Mouse (Mus musculus) forebrain, embryonic 12.5 days (tissue): ENCODE data around the gene Gm20532. TPM values are rescaled to one million over a fixed set of nuclear protein-coding genes. Genes with fewer than 3 reads are reported as not detected.
"Not testable (repeated sequence)": the region's sequence is repeated elsewhere in the genome, so short reads cannot be mapped to it uniquely, and the experiment has no call there.

Source experiments
- ATAC-seq: fragments of 200-750 bp; cut with Nextera tagmentation; 2 replicates; pipeline ENCODE4 v1.8.0; 2017; ENCODE audit warnings: moderate TSS enrichment; ENCODE audit not compliant: low FRiP score
- H3K27ac ChIP-seq: fragments of 300-500 bp; sonication (generic); 2 replicates; pipeline ENCODE4 v1.5.1; 2016; ENCODE audit warnings: mild to moderate bottlenecking
- H3K27me3 ChIP-seq: fragments of 300-500 bp; sonication (generic); 2 replicates; pipeline ENCODE4 v1.6.1; 2016; ENCODE audit warnings: mild to moderate bottlenecking
- H3K36me3 ChIP-seq: fragments of 300-500 bp; sonication (generic); replicated peaks from 2 replicates; pipeline ENCODE4 v1.6.1; 2016; ENCODE audit warnings: mild to moderate bottlenecking
- H3K4me1 ChIP-seq: fragments of 300-500 bp; sonication (generic); 2 replicates; pipeline ENCODE4 v1.6.1; 2016
- H3K4me2 ChIP-seq: fragments of 300-500 bp; sonication (generic); 2 replicates; pipeline ENCODE4 v1.6.1; 2016; ENCODE audit warnings: mild to moderate bottlenecking, moderate library complexity
- H3K4me3 ChIP-seq: fragments of 300-500 bp; sonication (generic); replicated peaks from 2 replicates; pipeline ENCODE4 v1.5.1; 2016; ENCODE audit warnings: mild to moderate bottlenecking
- H3K9ac ChIP-seq: fragments of 300-500 bp; sonication (generic); 2 replicates; pipeline ENCODE4 v1.6.1; 2016; ENCODE audit warnings: mild to moderate bottlenecking
- H3K9me3 ChIP-seq: fragments of 300-500 bp; sonication (generic); 2 replicates; pipeline ENCODE4 v1.6.1; 2016
- whole genome bisulfite sequencing: fragments of 180-500 bp; shearing (Covaris S2); methylation state at CpG from one replicate; pipeline ENCODE4 v1.1.7; 2016; 5-methylcytosine and 5-hydroxymethylcytosine counted together
- polyA plus RNA-seq: library from polyadenylated mRNA; unstranded; fragments of >200 nt; fragmentation: Nextera tagmentation; extraction: Ambion mirVana; gene quantifications from 2 replicates; pipeline ENCODE4 v1.2.1, GENCODE M21; 2016

Gm20532 gene
- polyA plus RNA-seq, 1 experiment from 2014 or later, result not detected

DNA sequence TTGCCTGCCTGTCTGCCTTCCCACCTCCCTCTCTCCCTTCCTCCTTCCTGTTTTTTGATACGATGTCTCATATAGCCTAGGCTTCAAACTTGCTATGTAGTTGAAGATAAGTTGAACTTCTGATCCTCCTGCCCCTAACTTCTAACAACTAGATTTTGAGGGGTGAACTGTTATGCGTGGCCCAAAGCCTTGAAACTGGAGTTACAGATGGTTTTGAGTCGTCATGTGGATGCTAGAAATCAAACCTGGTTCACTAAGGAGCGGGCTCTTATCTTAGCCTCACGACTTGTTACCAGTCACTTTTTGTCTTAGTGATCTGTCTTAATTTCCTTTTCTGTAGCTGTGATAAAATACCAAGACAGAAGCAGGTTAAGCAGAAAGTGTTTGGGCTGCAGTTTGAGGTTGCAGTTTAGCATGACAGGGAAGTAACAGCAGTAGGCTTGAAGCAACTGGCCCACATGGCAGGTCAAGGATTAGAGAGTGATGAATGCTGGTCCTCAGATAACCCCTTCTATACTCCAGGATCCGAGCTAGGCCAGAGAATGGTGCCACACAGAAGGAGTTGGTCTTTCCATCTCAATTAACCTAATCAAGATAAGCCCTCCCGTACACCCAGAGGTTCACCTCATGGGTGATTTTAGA is 54.7 kb downstream of the Gm20532 start:
- H3K4me2 ChIP-seq, result no peak overlapping the region
- no peak overlapping the region for H3K27ac ChIP-seq
- 85% methylated on average over 7 of the region's 7 CpGs for WGBS
- H3K4me3 ChIP-seq, result no peak overlapping the region
- H3K9me3 ChIP-seq, result no peaks in the 10 kb centered on the region
- no peak for ATAC-seq
- peaks cover 21% of the 10 kb centered on the region for H3K4me1 ChIP-seq
- peaks cover 25% of the 10 kb centered on the region for H3K36me3 ChIP-seq
- H3K9ac ChIP-seq, result no peak overlapping the region
- H3K27me3 ChIP-seq, result no peaks in the 10 kb centered on the region

DNA sequence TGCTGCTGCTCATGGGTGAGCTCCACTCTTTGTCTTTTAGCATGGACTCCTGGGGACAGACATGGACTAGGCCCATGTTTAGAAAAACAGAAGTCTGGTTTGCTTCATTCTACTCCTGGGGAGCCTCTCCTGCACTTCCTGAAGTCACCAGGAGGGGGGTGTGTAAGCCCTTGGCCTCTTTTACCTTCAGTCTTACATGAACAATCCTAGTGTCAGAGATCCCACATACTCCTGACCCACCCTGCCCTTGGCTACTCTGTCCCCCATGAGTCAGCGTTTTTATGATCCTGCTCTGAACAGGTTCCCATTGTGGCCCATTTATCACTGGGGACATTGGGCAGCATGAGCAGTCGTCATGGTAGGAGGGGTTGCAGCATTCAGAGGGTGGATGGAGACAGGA is 57.5 kb downstream of the Gm20532 start:
- Histone ChIP-seq H3K9me3 (no peaks in the 10 kb centered on the region), H3K4me2 (no peak overlapping the region), H3K27me3 (no peaks in the 10 kb centered on the region), H3K4me1 (peaks cover 4% of the 10 kb centered on the region), H3K27ac (no peak overlapping the region), H3K9ac (no peak overlapping the region), H3K36me3 (no peaks in the 10 kb centered on the region), H3K4me3 (no peak overlapping the region)
- WGBS, result 66% methylated on average over 2 of the region's 2 CpGs
- no peak for ATAC-seq

DNA sequence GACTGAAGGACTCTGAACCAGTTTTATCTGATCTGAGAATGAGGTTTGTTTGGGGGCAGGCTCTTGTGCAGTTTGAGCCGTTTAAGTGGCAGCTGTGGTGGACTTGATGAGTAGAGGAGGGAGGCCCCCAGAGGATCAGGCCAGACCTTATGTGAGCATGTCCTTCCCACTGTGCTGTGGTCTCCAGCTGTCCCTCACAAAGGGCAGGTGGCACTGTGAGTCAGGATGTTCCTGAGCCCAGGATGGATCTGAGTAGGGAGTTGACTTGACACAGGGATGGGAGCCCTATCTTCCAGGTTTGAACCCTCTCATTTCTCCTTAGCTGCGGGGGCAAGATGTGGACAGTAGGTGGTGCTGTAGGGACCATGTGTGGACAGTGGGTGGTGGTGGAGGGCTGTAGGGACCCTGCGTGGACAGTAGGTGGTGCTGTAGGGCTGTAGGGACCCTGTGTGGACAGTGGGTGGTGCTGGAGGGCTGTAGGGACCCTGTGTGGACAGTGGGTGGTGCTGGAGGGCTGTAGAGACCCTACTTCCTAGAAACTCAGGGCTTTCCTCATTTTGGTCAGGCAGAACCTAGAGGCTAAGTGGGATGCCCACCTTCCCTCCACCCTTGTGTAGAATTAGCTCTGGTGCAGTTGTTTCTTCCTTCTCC is 60.3 kb downstream of the Gm20532 start:
- Histone ChIP-seq H3K9ac (no peak overlapping the region), H3K4me3 (no peak overlapping the region), H3K27me3 (no peaks in the 10 kb centered on the region), H3K27ac (no peak overlapping the region), H3K36me3 (no peaks in the 10 kb centered on the region), H3K4me1 (no peaks in the 10 kb centered on the region), H3K4me2 (no peak overlapping the region), H3K9me3 (no peaks in the 10 kb centered on the region)
- peak; percentile 94 for ATAC-seq
- WGBS, result 32% methylated on average over 3 of the region's 3 CpGs

DNA sequence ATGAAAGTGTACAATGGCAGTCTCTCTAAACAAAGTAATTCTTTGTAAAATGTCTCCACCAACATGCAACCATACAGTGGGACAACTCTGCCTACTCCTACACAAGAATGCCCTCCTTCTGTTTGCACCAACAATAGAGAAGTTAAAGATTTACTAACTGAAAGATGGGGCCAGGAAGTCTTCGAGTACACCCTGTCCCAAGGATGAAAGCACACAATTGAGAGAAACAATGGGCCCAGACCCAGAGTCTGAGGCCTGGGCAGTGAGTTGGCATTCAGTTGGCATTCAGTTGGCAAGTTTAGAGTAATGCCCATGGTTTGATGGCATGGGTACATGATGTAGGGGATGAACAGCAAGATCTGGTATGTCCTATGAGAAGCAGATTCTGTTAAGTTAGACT is 68.2 kb downstream of the Gm20532 start:
- WGBS, result 73% methylated on average over 1 of the region's 1 CpGs
- Histone ChIP-seq H3K4me3 (no peak overlapping the region), H3K9me3 (no peaks in the 10 kb centered on the region), H3K27me3 (no peaks in the 10 kb centered on the region), H3K4me1 (no peaks in the 10 kb centered on the region), H3K36me3 (no peaks in the 10 kb centered on the region), H3K9ac (no peak overlapping the region), H3K4me2 (no peak overlapping the region), H3K27ac (no peak overlapping the region)
- no peak for ATAC-seq

DNA sequence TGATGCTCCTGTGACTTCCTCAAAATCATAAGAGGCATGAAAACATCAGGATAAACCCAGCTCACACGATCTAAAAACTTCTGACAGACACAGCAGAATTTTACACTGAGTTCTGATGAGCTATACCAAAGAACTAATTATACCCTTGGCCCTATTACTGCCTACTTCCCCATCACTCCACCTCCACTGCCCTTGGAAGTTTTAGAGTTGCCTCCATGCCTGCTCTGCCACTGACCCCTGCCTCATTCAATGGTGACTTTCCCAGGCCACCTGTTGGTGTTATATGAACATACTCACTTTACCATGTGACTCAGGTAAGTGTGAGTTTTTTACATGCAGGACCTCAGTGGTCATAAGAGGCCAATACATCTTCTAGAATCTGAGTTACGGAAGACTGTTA is 71.0 kb downstream of the Gm20532 start:
- Histone ChIP-seq H3K27me3 (0 out of 2 replicates have a peak, but pooled peaks cover 8% of the 10 kb centered on the region), H3K4me1 (peaks cover 6% of the 10 kb centered on the region; the same call in 1 of the 2 replicates), H3K4me3 (no peak overlapping the region), H3K27ac (no peak overlapping the region), H3K36me3 (no peaks in the 10 kb centered on the region), H3K9ac (no peak overlapping the region), H3K4me2 (no peak overlapping the region), H3K9me3 (no peaks in the 10 kb centered on the region)
- no peak for ATAC-seq
- 84% methylated on average over 2 of the region's 2 CpGs for WGBS

DNA sequence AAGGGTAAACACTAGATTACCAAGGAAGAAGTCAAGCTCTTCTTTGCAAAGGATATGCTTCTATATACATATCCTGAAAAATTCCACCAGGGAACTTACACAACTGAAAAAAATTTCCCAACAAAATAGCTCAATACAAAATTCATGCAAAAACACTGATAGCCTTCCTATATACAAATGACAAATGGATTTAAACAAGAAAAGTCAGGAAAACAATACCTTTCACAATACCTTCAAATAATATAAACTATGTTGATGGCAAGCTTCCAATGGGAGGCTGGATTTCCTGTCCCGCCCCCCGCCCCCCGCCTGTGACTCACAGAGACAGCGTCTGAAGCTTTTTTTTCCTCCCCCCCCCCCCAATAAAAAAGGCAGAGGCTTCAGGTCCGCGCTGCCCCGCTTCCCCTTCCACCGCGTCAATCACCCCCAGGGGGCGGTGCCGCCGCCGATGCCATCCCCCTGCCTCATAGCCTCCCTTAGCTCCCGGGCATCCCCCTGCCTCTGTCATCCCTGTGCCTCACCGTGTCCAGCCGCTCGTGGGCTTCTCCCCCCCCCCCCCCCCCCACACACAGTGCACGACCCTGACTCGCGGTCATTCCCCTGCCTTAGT is 74.8 kb downstream of the Gm20532 start:
- H3K4me2 ChIP-seq, result peak overlapping the region; percentile 60
- H3K9me3 ChIP-seq, result no peaks in the 10 kb centered on the region
- H3K4me3 ChIP-seq, result peak overlapping the region; percentile 33
- 0 out of 2 replicates have a peak, but pooled peaks cover 11% of the 10 kb centered on the region for H3K27me3 ChIP-seq
- no peak for ATAC-seq
- H3K36me3 ChIP-seq, result no peaks in the 10 kb centered on the region
- WGBS, result 5% methylated on average over 5 of the region's 20 CpGs
- H3K9ac ChIP-seq, result peak overlapping the region; percentile 29; the same call in 1 of the 2 replicates
- peaks cover 6% of the 10 kb centered on the region; the same call in 1 of the 2 replicates for H3K4me1 ChIP-seq
- H3K27ac ChIP-seq, result no peak overlapping the region

DNA sequence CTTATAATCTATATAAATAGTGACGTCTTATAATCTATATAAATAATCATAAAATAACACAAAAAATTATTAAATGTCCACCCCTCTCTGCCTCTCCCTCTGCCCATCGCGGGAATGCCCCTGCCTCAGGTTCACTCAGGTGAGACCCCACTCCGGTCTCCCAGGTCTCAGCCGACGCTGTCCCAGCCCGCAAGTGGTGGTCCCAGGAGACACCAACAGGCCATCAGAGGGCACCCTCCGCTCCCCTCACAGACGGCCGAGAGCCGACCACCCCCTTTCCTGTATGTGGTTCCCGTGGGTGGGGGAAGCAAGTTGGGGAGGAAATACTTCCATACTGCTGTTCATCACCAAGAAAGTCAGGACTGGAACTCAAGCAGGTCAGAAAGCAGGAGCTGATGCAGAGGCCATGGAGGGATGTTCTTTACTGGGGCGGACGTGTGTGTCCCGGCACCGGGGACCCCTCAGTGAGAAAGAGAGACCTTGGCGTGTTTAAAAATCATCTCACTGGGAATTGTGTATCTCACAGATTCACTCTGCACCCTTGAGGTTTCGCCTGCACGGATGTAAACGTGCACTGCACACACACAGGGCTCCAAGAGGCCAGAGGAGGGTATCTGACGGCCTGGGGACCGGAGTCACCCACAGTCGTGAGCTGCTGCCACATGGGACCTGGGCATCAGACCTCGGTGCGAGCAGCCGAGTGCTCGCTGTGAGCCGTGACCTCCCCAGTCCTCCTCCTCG is 75.5 kb downstream of the Gm20532 start:
- peak overlapping the region; percentile 60 for H3K4me2 ChIP-seq
- H3K9me3 ChIP-seq, result no peaks in the 10 kb centered on the region
- H3K4me3 ChIP-seq, result peak overlapping the region; percentile 33
- 50% methylated on average over 29 of the region's 29 CpGs for WGBS
- H3K27ac ChIP-seq, result no peak overlapping the region
- 0 out of 2 replicates have a peak, but pooled peaks cover 11% of the 10 kb centered on the region for H3K27me3 ChIP-seq
- H3K36me3 ChIP-seq, result no peaks in the 10 kb centered on the region
- H3K4me1 ChIP-seq, result peaks cover 6% of the 10 kb centered on the region; the same call in 1 of the 2 replicates
- H3K9ac ChIP-seq, result peak overlapping the region; percentile 29; the same call in 1 of the 2 replicates
- no peak for ATAC-seq

DNA sequence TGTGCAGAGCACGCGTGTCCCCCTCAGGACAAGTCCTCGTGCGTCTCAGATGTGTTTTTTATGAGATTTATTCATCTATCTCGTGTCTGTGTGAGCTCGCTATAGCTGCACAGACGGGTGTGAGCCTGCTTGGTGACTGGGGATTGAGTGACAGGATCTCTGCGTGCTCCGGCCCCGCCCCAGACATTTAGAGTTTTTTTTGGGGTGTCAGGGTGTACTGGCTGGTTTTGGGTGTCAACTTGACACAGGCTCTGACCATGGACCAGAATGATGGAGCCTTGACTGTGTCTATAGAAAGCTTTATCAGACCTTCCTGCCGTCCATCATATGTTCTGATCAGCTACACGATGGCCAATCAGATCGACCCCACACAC is 76.1 kb downstream of the Gm20532 start:
- H3K36me3 ChIP-seq, result no peaks in the 10 kb centered on the region
- H3K9ac ChIP-seq, result no peak overlapping the region
- WGBS, result 84% methylated on average over 13 of the region's 13 CpGs
- H3K27me3 ChIP-seq, result 0 out of 2 replicates have a peak, but pooled peaks cover 11% of the 10 kb centered on the region
- no peak overlapping the region for H3K27ac ChIP-seq
- no peak overlapping the region for H3K4me3 ChIP-seq
- H3K9me3 ChIP-seq, result no peaks in the 10 kb centered on the region
- H3K4me2 ChIP-seq, result no peak overlapping the region
- ATAC-seq, result no peak
- H3K4me1 ChIP-seq, result peaks cover 6% of the 10 kb centered on the region; the same call in 1 of the 2 replicates

DNA sequence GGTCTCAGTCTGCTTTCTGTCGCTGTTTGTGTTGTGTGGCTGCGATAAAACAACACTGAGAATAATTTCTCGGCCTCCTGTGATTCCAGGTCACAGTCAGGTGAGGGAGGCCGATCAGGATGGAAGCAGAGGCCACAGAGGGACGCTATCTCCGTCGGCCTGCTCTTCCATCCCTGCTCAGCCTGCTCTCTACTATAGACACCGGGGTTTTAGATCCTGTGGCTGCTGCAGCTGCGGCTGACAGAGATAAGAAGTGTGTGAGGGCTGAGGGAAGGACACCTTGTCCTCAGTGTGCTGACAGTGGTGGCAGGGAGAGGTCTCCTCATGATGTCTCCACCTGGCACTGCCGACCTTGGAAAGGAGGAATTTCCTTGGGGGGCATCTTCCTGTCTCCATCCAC is 76.7 kb downstream of the Gm20532 start:
- WGBS, result 87% methylated on average over 10 of the region's 10 CpGs
- no peak for ATAC-seq
- peaks cover 6% of the 10 kb centered on the region; the same call in 1 of the 2 replicates for H3K4me1 ChIP-seq
- H3K36me3 ChIP-seq, result no peaks in the 10 kb centered on the region
- H3K4me3 ChIP-seq, result no peak overlapping the region
- no peaks in the 10 kb centered on the region for H3K9me3 ChIP-seq
- H3K27me3 ChIP-seq, result 0 out of 2 replicates have a peak, but pooled peaks cover 11% of the 10 kb centered on the region
- H3K9ac ChIP-seq, result no peak overlapping the region
- H3K27ac ChIP-seq, result no peak overlapping the region
- no peak overlapping the region for H3K4me2 ChIP-seq

DNA sequence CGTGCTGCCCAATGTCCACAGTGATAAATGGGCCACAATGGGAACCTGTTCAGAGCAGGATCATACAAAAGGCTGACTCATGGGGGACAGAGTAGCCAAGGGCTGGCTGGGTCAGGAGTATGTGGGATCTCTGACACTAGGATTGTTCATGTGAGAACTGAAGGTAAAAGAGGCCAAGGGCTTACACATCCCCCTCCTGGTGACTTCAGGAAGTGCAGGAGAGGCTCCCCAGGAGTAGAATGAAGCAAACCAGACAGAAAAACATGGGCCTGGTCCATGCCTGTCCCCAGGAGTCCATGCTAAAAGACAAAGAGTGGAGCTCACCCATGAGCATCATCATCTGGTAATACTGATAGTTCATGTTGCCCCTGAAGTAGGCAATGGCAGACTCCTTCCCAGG is 77.1 kb downstream of the Gm20532 start:
- H3K36me3 ChIP-seq, ATAC-seq, H3K9ac ChIP-seq, H3K4me1 ChIP-seq, H3K27ac ChIP-seq, H3K4me3 ChIP-seq, H3K4me2 ChIP-seq, H3K9me3 ChIP-seq: not testable (repeated sequence)
- H3K27me3 ChIP-seq, result 0 out of 2 replicates have a peak, but pooled peaks cover 11% of the 10 kb centered on the region
- WGBS, result 97% methylated on average over 1 of the region's 1 CpGs

DNA sequence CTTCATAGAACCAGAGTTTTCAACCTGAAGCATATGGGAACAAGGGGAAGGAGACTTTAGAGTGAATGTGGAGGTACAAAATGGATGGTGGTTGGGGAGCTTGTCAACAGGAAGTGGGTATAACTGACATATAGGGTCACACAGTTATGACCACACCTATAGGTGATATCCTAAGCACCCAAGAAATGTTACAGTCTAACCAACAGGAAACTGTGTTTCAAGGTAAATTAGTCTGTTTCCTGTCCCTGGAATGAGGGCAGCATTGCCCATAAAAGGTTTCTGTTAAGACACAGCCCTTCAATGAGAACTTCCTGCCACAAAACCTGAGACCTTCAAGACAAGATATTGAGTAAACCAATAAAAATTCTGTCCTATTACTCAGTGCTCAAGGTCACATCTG is 82.3 kb downstream of the Gm20532 start:
- Histone ChIP-seq H3K4me1 (no peaks in the 10 kb centered on the region), H3K9ac (no peak overlapping the region), H3K27me3 (no peaks in the 10 kb centered on the region), H3K36me3 (no peaks in the 10 kb centered on the region), H3K4me3 (no peak overlapping the region), H3K9me3 (no peaks in the 10 kb centered on the region), H3K4me2 (no peak overlapping the region), H3K27ac (no peak overlapping the region)
- ATAC-seq, result no peak

DNA sequence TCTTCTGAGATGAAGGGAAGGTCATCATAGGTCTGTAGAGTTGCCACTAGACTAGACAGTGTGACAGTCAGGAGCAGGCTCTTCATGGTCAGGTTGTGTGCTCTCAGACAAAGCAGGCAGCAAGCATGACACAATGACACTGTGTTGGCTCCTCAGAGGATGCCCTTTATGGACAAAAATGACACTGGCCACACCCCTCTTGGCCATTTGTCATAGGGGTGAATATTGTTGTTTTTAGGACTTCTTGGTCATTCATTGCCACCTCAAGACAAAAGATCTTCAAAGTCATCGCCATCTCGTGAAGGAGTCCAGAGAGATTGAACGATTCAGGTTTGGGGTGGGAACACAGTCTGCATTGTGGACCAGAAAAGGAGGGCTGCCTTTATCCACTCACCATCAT is 84.7 kb downstream of the Gm20532 start, which contains the start of gene Lcn4:
Gene Lcn4, minus strand, starts transcription at position 101 of the 400 bp plus-strand sequence.
- 92% methylated on average over 3 of the region's 3 CpGs for WGBS

More for the DNA sequence above, 84.7 kb downstream of the Gm20532 start, which contains the start of gene Lcn4:
- no peak within 1 kb of the TSS for H3K9ac ChIP-seq
- no peaks in the 10 kb centered on the region for H3K9me3 ChIP-seq
- no peak within 1 kb of the TSS for H3K4me3 ChIP-seq
- H3K4me1 ChIP-seq, result no peaks in the 10 kb centered on the region
- H3K4me2 ChIP-seq, result no peak within 1 kb of the TSS
- no peaks in the 10 kb centered on the region for H3K27me3 ChIP-seq
- no peak within 1 kb of the TSS for H3K27ac ChIP-seq
- ATAC-seq, result no peak
- H3K36me3 ChIP-seq, result no peaks in the 10 kb centered on the region
